In genomic region chr11:70935316-70935715, GRCm38 (mm10) we compare ENCODE assay signal across 21 mouse cellular contexts. TPM values are rescaled to one million over a fixed set of nuclear protein-coding genes. Genes with fewer than 3 reads are reported as not detected.
DNase-seq lines count a peak whose midpoint lies in the region; ATAC-seq and TF ChIP-seq lines count a peak whose summit lies in the region.
"Had no signal": no experiment of that assay in that cellular context is flagged by ENCODE, and none has a peak within 500 bp of the region (broad histone marks: within the 10 kb centered on the region; RNA-seq: fewer than 3 reads in every experiment).

No protein-coding gene starts in this region.

- H3K4me1 ChIP-seq in lung, embryonic 14.5 days (ENCODE audit: insufficient read depth) = no peaks in the 10 kb centered on the region
- H3K4me1 ChIP-seq: forebrain, embryonic 15.5 days; hindbrain, embryonic 12.5 days; limb, embryonic 13.5 days; midbrain, embryonic 13.5 days; neural tube, embryonic 15.5 days had no signal

- H3K4me3 ChIP-seq in lung, embryonic 14.5 days (ENCODE audit: low read depth, low read length) = no peak overlapping the region
- H3K4me3 ChIP-seq: forebrain, embryonic 15.5 days; hindbrain, embryonic 12.5 days; limb, embryonic 13.5 days; midbrain, embryonic 13.5 days; myocyte; neural tube, embryonic 15.5 days had no signal

- no peak overlapping the region for H3K9ac ChIP-seq in lung, embryonic 14.5 days
- H3K9ac ChIP-seq: forebrain, embryonic 15.5 days; hindbrain, embryonic 12.5 days; limb, embryonic 13.5 days; midbrain, embryonic 13.5 days; neural tube, embryonic 15.5 days had no signal

- no peak overlapping the region for H3K4me2 ChIP-seq in lung, embryonic 14.5 days
- H3K4me2 ChIP-seq: forebrain, embryonic 15.5 days; hindbrain, embryonic 12.5 days; limb, embryonic 13.5 days; midbrain, embryonic 13.5 days; neural tube, embryonic 15.5 days had no signal

- WGBS in lung, embryonic 14.5 days = 89% methylated on average over 7 of the region's 7 CpGs

- TF ChIP-seq CTCF in lung, embryonic 14.5 days (IDR thresholded peaks at IDR 0.05; ENCODE audit: low read depth) = peak; percentile 8; the same call in 1 of the 2 replicates

- no peak overlapping the region for H3K27ac ChIP-seq in lung, embryonic 14.5 days (ENCODE audit: low read depth)
- H3K27ac ChIP-seq: forebrain, embryonic 15.5 days; hindbrain, embryonic 12.5 days; limb, embryonic 13.5 days; midbrain, embryonic 13.5 days; neural tube, embryonic 15.5 days had no signal

- ATAC-seq in lung, embryonic 14.5 days (ENCODE audit: insufficient read depth) = no peak
- 0 out of 2 replicates have a peak, but pooled peaks have one; percentile 55 for ATAC-seq in megakaryocyte-erythroid progenitor cell, adult 5-6 weeks (replicated peaks; ENCODE audit: low FRiP score, low TSS enrichment, poor library complexity, severe bottlenecking)
- no peak for ATAC-seq in inflammation-experienced regulatory T-cells, adult 6 months
- ATAC-seq: forebrain, embryonic 15.5 days; intestine, embryonic 16.5 days; midbrain, embryonic 13.5 days had no signal

- no peaks in the 10 kb centered on the region for H3K27me3 ChIP-seq in lung, embryonic 14.5 days (ENCODE audit: insufficient read depth, low read length)
- H3K27me3 ChIP-seq: forebrain, embryonic 15.5 days; hindbrain, embryonic 12.5 days; limb, embryonic 13.5 days; midbrain, embryonic 13.5 days; neural tube, embryonic 15.5 days had no signal

- peak; percentile 52 for DNase-seq in heart, adult 11 months
- no peak for DNase-seq in heart, adult 9 months (ENCODE audit: low spot score in 2 of 2)
- no peak for DNase-seq in lung, embryonic 14.5 days
- no peak for DNase-seq in lung, adult 18-20 months
- DNase-seq in ZHBTc4 (ENCODE audit: low read depth, low spot score) = peak; percentile 67
- DNase-seq in Muller cell, postnatal 12 days (ENCODE audit: inconsistent ontology term) = no peak
- DNase-seq: cerebellum, adult 11 months; kidney, postnatal 10 days; lung, adult 2 months; lung, postnatal 4 days; thymus, adult 2 months had no signal

- peaks cover 62% of the 10 kb centered on the region for H3K36me3 ChIP-seq in lung, embryonic 14.5 days (ENCODE audit: insufficient read depth)

- no peaks in the 10 kb centered on the region for H3K9me3 ChIP-seq in lung, embryonic 14.5 days (ENCODE audit: low read depth, low read length)
- H3K9me3 ChIP-seq: forebrain, embryonic 15.5 days; G1E; hindbrain, embryonic 12.5 days; limb, embryonic 13.5 days; midbrain, embryonic 13.5 days; neural tube, embryonic 15.5 days had no signal

RNA-seq across cellular contexts. Expression of gene Nup88, which starts 34.5 kb away (rescaled TPM):
- polyA plus RNA-seq in lung, embryonic 14.5 days (2014; fragmentation: Nextera tagmentation; extraction: Ambion mirVana) = 126 and 135 TPM in 2 replicates
- total RNA-seq in megakaryocyte-erythroid progenitor cell, adult 5-6 weeks (2014; fragmentation: Nextera tagmentation) = 108 and 155 TPM in 2 replicates
- total RNA-seq in megakaryocyte-erythroid progenitor cell, adult 5-6 weeks (2017) = 152 and 196 TPM in 2 replicates
- polyA plus RNA-seq in inflammation-experienced regulatory T-cells, adult 6 months (2017; shearing (Covaris generic)) = 10 to 100 TPM; 68.9 to 98.8 (median 83.6) TPM

RNA-seq across cellular contexts. Expression of gene Rpain, which starts 34.7 kb away (rescaled TPM):
- 64.7 and 69.7 TPM in 2 replicates for polyA plus RNA-seq in lung, embryonic 14.5 days (2014; fragmentation: Nextera tagmentation; extraction: Ambion mirVana)
- total RNA-seq in megakaryocyte-erythroid progenitor cell, adult 5-6 weeks (2014; fragmentation: Nextera tagmentation) = 97.4 and 159 TPM in 2 replicates
- 26.1 and 40.1 TPM in 2 replicates for total RNA-seq in megakaryocyte-erythroid progenitor cell, adult 5-6 weeks (2017)
- 10 to 100 TPM; 60.7 to 75.8 (median 72.5) TPM for polyA plus RNA-seq in inflammation-experienced regulatory T-cells, adult 6 months (2017; shearing (Covaris generic))

RNA-seq across cellular contexts. Expression of gene C1qbp, which starts 47.5 kb away (rescaled TPM):
- polyA plus RNA-seq in lung, embryonic 14.5 days (2014; fragmentation: Nextera tagmentation; extraction: Ambion mirVana) = 264 and 276 TPM in 2 replicates
- total RNA-seq in megakaryocyte-erythroid progenitor cell, adult 5-6 weeks (2014; fragmentation: Nextera tagmentation) = 583 and 631 TPM in 2 replicates
- 97.5 and 154 TPM in 2 replicates for total RNA-seq in megakaryocyte-erythroid progenitor cell, adult 5-6 weeks (2017)
- polyA plus RNA-seq in inflammation-experienced regulatory T-cells, adult 6 months (2017; shearing (Covaris generic)) = 10 to 100 TPM; 12.6 to 27.5 (median 15.5) TPM

Comparison
In these comparisons a context has a peak if more than half of its experiments do, and no peak if none do; other contexts are left out.
1. DNase-seq: peak in heart, adult 11 months (single experiment) and ZHBTc4 (single experiment); none in heart, adult 9 months (0 of 2), lung, embryonic 14.5 days (single experiment), lung, adult 18-20 months (0 of 2) and Muller cell, postnatal 12 days (single experiment).